Mouse (Mus musculus) spleen, adult 2 months (tissue): ENCODE measurements around the gene Gm49333. TPM values are rescaled to one million over a fixed set of nuclear protein-coding genes. Genes with fewer than 3 reads are reported as not detected.

Experiments used
- DNase-seq, 2 experiments: peaks; one replicate each; pipeline versions ENCODE4 v3.0.0 to v3.0.0-alpha.2; 2012 to 2021; ENCODE audit warnings: low spot score in 2 of 2, low read depth in 1 of 2
- H3K27ac ChIP-seq: fragments of 200-500 bp; 2 replicates; pipeline ENCODE4 v1.5.1; 2012; ENCODE audit warnings: low read length, inconsistent platforms; ENCODE audit not compliant: insufficient read depth
- H3K27me3 ChIP-seq: fragments of 200-500 bp; 2 replicates; pipeline ENCODE4 v1.6.1; 2012; ENCODE audit warnings: mild to moderate bottlenecking, moderate library complexity, low read length, inconsistent platforms; ENCODE audit not compliant: control insufficient read depth, insufficient read depth
- H3K36me3 ChIP-seq: fragments of 200-500 bp; 2 replicates; pipeline ENCODE4 v1.6.1; 2012; ENCODE audit warnings: mild to moderate bottlenecking, low read length, inconsistent platforms; ENCODE audit not compliant: control insufficient read depth, insufficient read depth
- H3K4me1 ChIP-seq: fragments of 200-500 bp; 2 replicates; pipeline ENCODE4 v1.6.1; 2011; ENCODE audit warnings: inconsistent platforms; ENCODE audit not compliant: control insufficient read depth, insufficient read depth, insufficient read length
- H3K4me3 ChIP-seq: fragments of 200-500 bp; 2 replicates; pipeline ENCODE4 v1.5.1; 2011; ENCODE audit warnings: mild to moderate bottlenecking, inconsistent platforms; ENCODE audit not compliant: insufficient read depth, insufficient read length; ENCODE audit errors: extremely low read depth
- CTCF ChIP-seq: fragments of 200-500 bp; IDR thresholded peaks from 2 replicates; pipeline ENCODE4 v1.5.1; 2011; ENCODE audit warnings: mild to moderate bottlenecking, inconsistent platforms; ENCODE audit not compliant: insufficient read depth, insufficient read length, insufficient replicate concordance; ENCODE audit errors: extremely low read depth
- POLR2A ChIP-seq: fragments of 200-500 bp; IDR thresholded peaks from 2 replicates; pipeline ENCODE4 v1.6.1; 2011; ENCODE audit warnings: low read depth, low read length, inconsistent platforms
- WGBS: fragments of 180-500 bp; shearing (Covaris S2); methylation state at CpG from one replicate; pipeline ENCODE4 v1.1.7; 2018; 5-methylcytosine and 5-hydroxymethylcytosine counted together
- polyA plus RNA-seq: library from polyadenylated mRNA; depleted of rRNA; stranded (reverse); fragments of >200 nt; gene quantifications from 2 replicates; pipeline ENCODE4 v1.2.3, GENCODE M21; 2012

Gm49333 gene
- polyA plus RNA-seq, 1 experiment, result 0.02 TPM

GRCm38 (mm10) chr16:20628871-20629391 lies 17.5 kb downstream of the Gm49333 start:
- 78% methylated on average over 11 of the region's 11 CpGs for WGBS
- no peak for TF ChIP-seq POLR2A
- no peak for TF ChIP-seq CTCF

GRCm38 (mm10) chr16:20629731-20630634 lies 18.6 kb downstream of the Gm49333 start, which contains the start of gene Ece2:
TSS of gene Ece2 (plus strand) at chr16:20629828.
- TF ChIP-seq POLR2A (no peak), CTCF (no peak)
- Histone ChIP-seq H3K27ac (no peak within 1 kb of the TSS), H3K4me3 (peak within 1 kb of the TSS; percentile 19; the same call in 1 of the 2 replicates), H3K36me3 (no peaks in the 10 kb centered on the region), H3K27me3 (peaks cover 6% of the 10 kb centered on the region; the same call in 1 of the 2 replicates), H3K4me1 (0 out of 2 replicates have a peak, but pooled peaks cover 5% of the 10 kb centered on the region)
- no peak for DNase-seq
- 12% methylated on average over 52 of the region's 54 CpGs for WGBS

More at GRCm38 (mm10) chr16:20628871-20629391, 17.5 kb downstream of the Gm49333 start:
- Histone ChIP-seq H3K4me3 (no peak overlapping the region), H3K27ac (no peak overlapping the region), H3K27me3 (peaks cover 6% of the 10 kb centered on the region; the same call in 1 of the 2 replicates), H3K4me1 (0 out of 2 replicates have a peak, but pooled peaks cover 5% of the 10 kb centered on the region), H3K36me3 (no peaks in the 10 kb centered on the region)
- no peak for DNase-seq

GRCm38 (mm10) chr16:20637410-20637809 lies 26.0 kb downstream of the Gm49333 start:
- no peak for DNase-seq
- Histone ChIP-seq H3K4me3 (no peak overlapping the region), H3K4me1 (no peaks in the 10 kb centered on the region), H3K36me3 (no peaks in the 10 kb centered on the region), H3K27me3 (no peaks in the 10 kb centered on the region), H3K27ac (no peak overlapping the region)
- 86% methylated on average over 8 of the region's 8 CpGs for WGBS
- TF ChIP-seq POLR2A, result no peak
- TF ChIP-seq CTCF, result no peak

- H3K4me1 ChIP-seq, result no peaks in the 10 kb centered on the region
- H3K36me3 ChIP-seq, result no peaks in the 10 kb centered on the region
- no peak overlapping the region for H3K4me3 ChIP-seq
- no peak for DNase-seq
- TF ChIP-seq POLR2A (no peak), CTCF (no peak)
- no peaks in the 10 kb centered on the region for H3K27me3 ChIP-seq
- WGBS, result 86% methylated on average over 8 of the region's 8 CpGs
- H3K27ac ChIP-seq, result no peak overlapping the region
Observed at GRCm38 (mm10) chr16:20638367-20638766, 27.0 kb downstream of the Gm49333 start.

- TF ChIP-seq POLR2A, result no peak
- TF ChIP-seq CTCF, result peak; percentile 70; the same call in 1 of the 2 replicates
- Histone ChIP-seq H3K27ac (no peak overlapping the region), H3K36me3 (no peaks in the 10 kb centered on the region), H3K4me1 (no peaks in the 10 kb centered on the region), H3K27me3 (no peaks in the 10 kb centered on the region), H3K4me3 (no peak overlapping the region)
- DNase-seq, result peak in 1 of 2 experiments; percentile 51
- WGBS, result 2% methylated on average over 8 of the region's 8 CpGs
Observed at GRCm38 (mm10) chr16:20642161-20642560, 30.8 kb downstream of the Gm49333 start.

GRCm38 (mm10) chr16:20643911-20644310 lies 32.5 kb downstream of the Gm49333 start:
- WGBS, result 87% methylated on average over 7 of the region's 7 CpGs
- Histone ChIP-seq H3K27me3 (no peaks in the 10 kb centered on the region), H3K27ac (no peak overlapping the region), H3K36me3 (no peaks in the 10 kb centered on the region), H3K4me3 (no peak overlapping the region), H3K4me1 (no peaks in the 10 kb centered on the region)
- DNase-seq, result no peak
- TF ChIP-seq POLR2A (no peak), CTCF (no peak)
